Mouse (Mus musculus): Measurements from ENCODE around the gene Actl6a.

- TF ChIP-seq TAL1 (IDR thresholded peaks at IDR 0.05; ENCODE audit: low read length) (no peak), GATA1 (IDR thresholded peaks at IDR 0.05; ENCODE audit: low read length) (no peak)
Measured at GRCm38 (mm10) chr3:32736244-32737171, 30.4 kb downstream of the Actl6a start, which contains the start of gene Ndufb5.

All from erythroblast, embryonic 14.5 days (primary cell).